Mouse (Mus musculus) cerebellum, adult 11 months (tissue): ENCODE results near the gene Ptpn12.

ENCODE experiments used
- DNase-seq: peaks from one replicate; pipeline ENCODE4 v3.0.0; 2022

The Ptpn12 gene

DNA sequence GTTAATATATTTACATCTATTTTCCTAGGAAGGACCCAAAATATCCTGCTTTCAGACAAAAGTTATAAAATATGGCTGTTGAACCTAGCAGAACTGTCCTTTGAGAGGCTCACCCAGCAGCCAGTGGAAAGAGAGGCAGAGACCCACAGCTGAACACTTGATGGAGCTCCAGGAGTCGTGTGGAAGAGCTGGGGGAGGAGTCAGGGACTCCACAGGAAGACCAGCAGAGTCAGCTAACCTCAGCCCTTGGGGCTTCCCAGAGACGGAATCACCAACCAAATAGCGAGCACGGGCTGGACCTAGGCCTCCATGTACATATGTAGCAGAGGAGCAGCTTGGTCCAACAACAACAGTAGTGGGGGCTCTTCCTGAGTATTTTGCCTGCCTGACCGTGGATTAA lies 38.6 kb downstream of the Ptpn12 start:
- no peak for DNase-seq

GRCm38 (mm10) chr5:21010908-21011307 lies 44.8 kb downstream of the Ptpn12 start:
- no peak for DNase-seq

- no peak for DNase-seq
Measured at GRCm38 (mm10) chr5:21002723-21003122, 53.0 kb downstream of the Ptpn12 start.

GRCm38 (mm10) chr5:21001622-21002315 lies 53.9 kb downstream of the Ptpn12 start:
- no peak for DNase-seq

- DNase-seq: no peak
Measured at GRCm38 (mm10) chr5:20998427-20998826, 57.3 kb downstream of the Ptpn12 start.

- DNase-seq: no peak
Measured at GRCm38 (mm10) chr5:20997555-20997954, 58.2 kb downstream of the Ptpn12 start.

- no peak for DNase-seq
Measured at GRCm38 (mm10) chr5:20990062-20990809, 65.5 kb downstream of the Ptpn12 start.

- DNase-seq: no peak
Measured at GRCm38 (mm10) chr5:20986271-20986670, 69.4 kb downstream of the Ptpn12 start.

- no peak for DNase-seq
Measured at GRCm38 (mm10) chr5:20983505-20983904, 72.2 kb downstream of the Ptpn12 start.

DNA sequence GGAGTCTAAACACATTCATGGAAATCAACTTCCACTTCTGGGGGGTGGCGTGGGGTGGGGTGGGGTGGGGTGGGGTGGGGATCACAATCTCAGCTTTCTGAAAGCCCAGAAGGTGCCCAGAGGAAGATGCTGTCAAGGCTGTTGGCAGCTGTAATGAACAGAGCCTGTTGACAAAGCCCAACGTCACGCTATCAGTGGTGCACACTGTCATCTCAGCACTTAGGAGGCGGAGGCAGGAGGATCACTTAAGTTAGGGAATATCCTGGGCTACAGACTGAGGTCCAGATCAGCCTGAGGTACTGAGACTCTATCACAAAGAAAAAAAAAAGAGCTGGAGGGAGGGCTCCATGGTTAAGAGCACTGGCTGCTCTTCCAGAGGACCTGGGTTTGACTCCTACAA lies 81.0 kb downstream of the Ptpn12 start:
- DNase-seq: no peak

DNA sequence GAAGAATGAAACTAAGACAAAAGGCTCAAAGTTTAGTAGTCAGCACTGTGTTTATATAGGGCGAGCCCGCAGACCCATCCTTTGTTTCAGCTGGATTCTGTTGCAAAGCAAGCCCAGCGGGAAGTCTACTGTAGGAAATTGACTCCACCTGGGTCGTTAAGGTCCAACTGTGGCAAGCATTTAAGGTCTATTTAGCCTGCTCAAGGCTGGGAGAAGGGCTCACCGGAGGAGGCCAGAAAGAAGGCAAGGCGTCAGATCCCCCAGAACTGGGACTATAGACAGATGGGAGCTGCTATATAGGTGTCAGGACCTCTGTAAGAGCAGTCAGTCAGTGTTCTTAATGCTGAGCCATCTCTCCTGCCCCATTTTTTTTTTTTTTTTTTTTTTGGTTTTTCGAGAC lies 81.7 kb downstream of the Ptpn12 start:
- DNase-seq: no peak

- DNase-seq: no peak
Measured at GRCm38 (mm10) chr5:20973069-20973468, 82.6 kb downstream of the Ptpn12 start.

- DNase-seq: peak; percentile 37
Measured at GRCm38 (mm10) chr5:20968963-20969362, 86.7 kb downstream of the Ptpn12 start.

GRCm38 (mm10) chr5:20968493-20968892 lies 87.2 kb downstream of the Ptpn12 start:
- DNase-seq: no peak

DNA sequence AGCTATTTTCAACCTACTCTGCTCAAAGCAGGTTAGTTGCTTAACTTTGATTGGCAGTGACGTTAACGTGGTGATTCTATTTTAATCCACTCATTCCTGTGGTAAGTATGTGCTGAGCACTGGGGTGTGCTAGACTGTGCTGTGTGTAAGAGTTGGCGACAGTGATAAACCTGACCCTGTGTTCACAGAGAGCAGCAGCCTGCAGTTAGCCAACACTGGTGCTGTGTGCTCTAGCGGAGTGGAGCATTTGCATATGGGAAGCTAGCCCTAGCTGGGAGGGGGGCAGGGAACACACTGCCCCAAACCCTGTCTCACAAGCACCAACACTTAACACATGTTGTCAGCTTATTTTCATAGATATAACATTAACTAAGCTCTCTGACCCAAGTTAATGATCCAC lies 87.8 kb downstream of the Ptpn12 start:
- no peak for DNase-seq

DNA sequence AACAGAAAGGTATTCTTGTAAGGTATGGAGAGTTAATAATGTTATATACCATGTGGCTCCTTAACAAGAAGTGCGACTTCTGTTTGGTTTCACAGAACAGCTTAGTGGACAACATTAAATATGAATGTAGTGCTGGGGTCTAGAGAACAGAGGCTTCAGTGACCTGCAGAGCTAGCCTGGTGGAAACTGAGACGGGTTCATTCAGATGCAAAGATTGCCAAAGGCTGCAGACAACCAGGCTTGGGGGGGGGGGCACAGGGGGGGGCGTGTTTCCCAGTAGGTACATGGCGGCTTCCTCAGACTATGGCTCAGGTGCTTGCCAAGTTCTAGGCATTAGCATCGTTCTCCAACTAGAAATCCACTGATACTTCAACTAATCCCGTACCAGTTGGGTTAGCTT lies 91.3 kb downstream of the Ptpn12 start:
- DNase-seq: no peak

DNA sequence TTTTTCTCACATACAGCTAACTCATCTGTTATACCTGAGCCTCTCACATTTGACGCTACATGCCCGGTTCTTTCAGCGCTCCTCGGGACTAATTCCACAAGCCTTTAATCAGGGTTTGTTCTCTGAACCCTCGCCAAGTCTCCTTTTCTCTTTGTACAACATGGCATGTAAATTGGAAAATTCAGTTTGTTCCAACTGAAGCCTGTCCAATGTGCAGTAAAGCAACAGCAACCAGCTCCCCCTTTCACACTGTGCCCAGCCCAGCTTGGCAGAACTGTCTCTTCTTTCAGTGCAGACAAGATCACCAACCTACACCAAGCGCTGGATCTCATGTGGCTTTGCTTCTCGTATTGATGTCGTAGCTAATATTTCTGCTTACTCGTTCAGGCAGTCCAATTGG lies 92.4 kb downstream of the Ptpn12 start:
- no peak for DNase-seq

- no peak for DNase-seq
Measured at GRCm38 (mm10) chr5:20960927-20961326, 94.8 kb downstream of the Ptpn12 start.

- no peak for DNase-seq
Measured at GRCm38 (mm10) chr5:20956298-20956697, 99.4 kb downstream of the Ptpn12 start, which contains the start of gene Rsbn1l. Gene Rsbn1l, minus strand, starts transcription at chr5:20956398.

DNA sequence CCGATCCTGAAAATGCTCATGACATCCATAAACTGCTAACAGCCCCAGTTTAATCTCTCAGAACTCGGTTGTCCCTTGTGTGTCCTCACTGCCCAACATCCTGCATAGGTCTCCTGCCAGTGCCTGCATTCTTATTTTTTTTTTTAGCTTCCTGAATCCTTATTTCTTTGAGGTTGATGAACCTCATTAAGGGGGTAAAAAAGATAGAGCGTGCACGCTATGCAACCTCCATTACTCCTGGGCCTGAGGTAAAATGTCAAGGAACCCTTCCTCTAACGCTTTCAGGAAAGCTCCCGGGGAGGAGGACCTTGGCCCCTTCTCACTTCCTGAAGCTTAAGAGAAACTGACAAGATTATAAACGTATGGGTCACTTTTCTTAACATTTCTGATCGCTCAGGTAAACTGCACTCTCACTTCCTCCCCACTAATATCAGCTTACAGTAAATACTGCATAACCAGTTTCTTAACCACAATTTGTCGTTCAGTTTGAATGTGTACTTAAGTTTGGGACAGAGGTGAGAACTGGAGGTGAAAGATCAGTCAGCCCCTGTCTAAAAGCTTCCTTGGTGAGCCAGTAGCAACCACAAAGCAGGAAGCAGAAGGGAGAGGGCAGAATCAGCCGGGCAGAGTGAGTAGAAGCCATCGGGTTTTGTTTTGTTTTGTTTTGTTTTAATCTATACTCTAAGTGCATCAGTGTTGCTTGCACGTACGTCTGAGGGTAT lies 100.4 kb downstream of the Ptpn12 start:
- DNase-seq: no peak

DNA sequence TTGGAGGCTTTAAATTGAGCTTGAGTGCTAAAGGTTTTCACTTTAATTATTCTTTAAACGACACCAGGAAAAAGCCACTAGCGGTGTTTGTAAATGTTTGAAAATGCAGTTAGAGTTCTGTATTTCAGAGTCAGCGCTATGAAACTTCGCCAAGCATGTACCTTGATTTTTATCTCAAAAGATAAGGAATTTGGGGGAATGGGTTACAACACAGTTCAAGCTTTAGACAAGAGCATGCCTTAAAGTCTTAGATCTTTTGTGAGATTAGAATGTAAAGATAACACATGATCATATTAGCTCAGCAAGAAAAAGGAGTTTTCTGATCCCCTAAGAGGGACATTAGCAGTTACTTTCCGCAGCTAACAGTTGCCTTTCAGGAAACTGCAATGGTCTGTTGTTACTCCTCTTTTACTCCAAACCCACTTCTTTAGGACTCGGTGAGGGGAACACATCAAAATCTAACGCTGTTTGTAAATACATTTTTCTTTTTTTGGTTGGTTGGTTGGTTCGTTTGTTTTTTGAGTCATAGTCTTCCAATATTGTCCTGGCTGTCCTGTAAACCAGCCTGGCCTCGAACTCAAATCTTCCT lies 103.3 kb downstream of the Ptpn12 start:
- DNase-seq: no peak

DNA sequence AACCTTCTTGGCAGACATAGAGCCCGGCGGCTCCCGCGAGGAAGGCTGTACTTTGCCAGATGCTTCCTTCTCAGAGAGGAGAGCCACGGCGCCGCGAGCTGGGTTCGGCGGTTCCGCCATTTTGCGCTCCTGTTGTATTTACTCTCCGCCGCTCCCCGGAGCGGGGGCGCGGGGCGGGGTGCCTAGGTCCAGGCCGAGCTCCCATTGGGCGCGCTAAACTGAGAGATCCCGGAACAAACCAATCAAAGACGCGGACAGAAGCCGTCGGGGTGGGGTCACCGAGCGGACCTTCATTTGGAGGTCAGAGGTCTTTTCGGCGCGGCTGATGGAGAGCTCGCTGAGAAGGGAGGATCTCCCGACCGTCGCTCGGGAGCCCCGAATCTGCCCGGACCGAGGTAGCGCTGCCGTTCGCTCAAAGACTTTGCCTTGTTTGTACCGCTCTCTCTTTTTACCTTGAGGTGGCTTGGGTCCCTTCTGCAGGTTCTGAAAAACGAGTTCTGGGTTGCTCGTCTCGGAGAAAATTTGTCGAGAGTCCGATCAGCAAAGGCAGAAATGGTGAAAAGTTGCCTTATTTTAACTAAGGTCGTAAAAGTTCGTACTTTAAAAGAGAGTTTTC lies 103.9 kb downstream of the Ptpn12 start:
- DNase-seq: peak; percentile 96
